Mouse (Mus musculus) urinary bladder, postnatal 14 days (tissue): ENCODE measurements around the gene Pgap2.

ENCODE experiments used
- DNase-seq: peaks from one replicate; pipeline ENCODE4 v3.0.0; 2021; ENCODE audit warnings: low spot score

Gene Pgap2

GRCm38 (mm10) chr7:102209756-102210721 lies at the start of gene Pgap2, which contains the start of gene Nup98:
TSS of gene Pgap2 (plus strand) at chr7:102210208.
TSS of gene Nup98 (minus strand) at chr7:102210176.
- DNase-seq, result peak; percentile 100

- no peak for DNase-seq
Measured at GRCm38 (mm10) chr7:102170300-102170699, 39.7 kb upstream of the Pgap2 start.

GRCm38 (mm10) chr7:102183849-102184248 lies 26.2 kb upstream of the Pgap2 start:
- DNase-seq, result no peak

- DNase-seq, result no peak
Measured at GRCm38 (mm10) chr7:102192356-102192755, 17.7 kb upstream of the Pgap2 start.

GRCm38 (mm10) chr7:102200576-102200975 lies 9.4 kb upstream of the Pgap2 start:
- no peak for DNase-seq

- no peak for DNase-seq
Measured at GRCm38 (mm10) chr7:102200996-102201785, 8.8 kb upstream of the Pgap2 start.

GRCm38 (mm10) chr7:102204296-102204857 lies 5.6 kb upstream of the Pgap2 start:
- DNase-seq, result no peak

GRCm38 (mm10) chr7:102205646-102206045 lies 4.4 kb upstream of the Pgap2 start:
- DNase-seq, result no peak

GRCm38 (mm10) chr7:102208806-102209363 lies 1.1 kb upstream of the Pgap2 start:
- DNase-seq, result no peak

GRCm38 (mm10) chr7:102211071-102211470 lies 1.1 kb downstream of the Pgap2 start:
- DNase-seq, result no peak

GRCm38 (mm10) chr7:102221899-102222298 lies 11.9 kb downstream of the Pgap2 start:
- DNase-seq, result no peak

- peak; percentile 47 for DNase-seq
Measured at GRCm38 (mm10) chr7:102222336-102222735, 12.3 kb downstream of the Pgap2 start.

- peak; percentile 77 for DNase-seq
Measured at GRCm38 (mm10) chr7:102222830-102223556, 13.0 kb downstream of the Pgap2 start.

- DNase-seq, result peak; percentile 53
Measured at GRCm38 (mm10) chr7:102223883-102224738, 14.1 kb downstream of the Pgap2 start.

GRCm38 (mm10) chr7:102226051-102226450 lies 16.0 kb downstream of the Pgap2 start:
- DNase-seq, result no peak

- DNase-seq, result no peak
Measured at GRCm38 (mm10) chr7:102228049-102228670, 18.2 kb downstream of the Pgap2 start.

- no peak for DNase-seq
Measured at GRCm38 (mm10) chr7:102229814-102230213, 19.8 kb downstream of the Pgap2 start.

GRCm38 (mm10) chr7:102233059-102233458 lies 23.1 kb downstream of the Pgap2 start:
- no peak for DNase-seq

- DNase-seq, result no peak
Measured at GRCm38 (mm10) chr7:102238686-102239286, 28.8 kb downstream of the Pgap2 start.
